Mouse (Mus musculus) lung, postnatal 0 days (tissue): ENCODE results near the gene Msantd2.

Experiments used
- CTCF ChIP-seq: IDR thresholded peaks from 2 replicates; pipeline ENCODE4 v1.5.1; 2016; ENCODE audit warnings: antibody characterized with exemption, mild to moderate bottlenecking
- EP300 ChIP-seq: IDR thresholded peaks from 2 replicates; pipeline ENCODE4 v1.6.1; 2016; ENCODE audit warnings: antibody characterized with exemption, mild to moderate bottlenecking, control low read depth

- no peak for TF ChIP-seq EP300
- TF ChIP-seq CTCF: no peak
Measured at GRCm38 (mm10) chr9:37501170-37501569, 12.1 kb downstream of the Msantd2 start.
